Mouse (Mus musculus) embryonic facial prominence, embryonic 13.5 days (tissue): Measurements from ENCODE around the gene 4933414I15Rik. TPM values are rescaled to one million over a fixed set of nuclear protein-coding genes. Genes with fewer than 3 reads are reported as not detected.

Source experiments
- ATAC-seq: fragments of 200-750 bp; cut with Nextera tagmentation; 2 replicates; pipeline ENCODE4 v1.8.0; 2017; ENCODE audit warnings: low read depth; ENCODE audit not compliant: insufficient number of reproducible peaks, insufficient read depth, low FRiP score, low TSS enrichment
- H3K27ac ChIP-seq: fragments of 300-500 bp; sonication (generic); 2 replicates; pipeline ENCODE4 v1.5.1; 2015; ENCODE audit warnings: moderate library complexity, mild to moderate bottlenecking, inconsistent platforms
- H3K27me3 ChIP-seq: fragments of 300-500 bp; sonication (generic); 2 replicates; pipeline ENCODE4 v1.6.1; 2015; ENCODE audit warnings: mild to moderate bottlenecking, inconsistent platforms
- H3K36me3 ChIP-seq: fragments of 300-500 bp; sonication (generic); 2 replicates; pipeline ENCODE4 v1.6.1; 2015; ENCODE audit warnings: mild to moderate bottlenecking, inconsistent platforms
- H3K4me1 ChIP-seq: fragments of 300-500 bp; sonication (generic); 2 replicates; pipeline ENCODE4 v1.6.1; 2015; ENCODE audit warnings: inconsistent platforms
- H3K4me2 ChIP-seq: fragments of 300-500 bp; sonication (generic); 2 replicates; pipeline ENCODE4 v1.6.1; 2015; ENCODE audit warnings: moderate library complexity, mild to moderate bottlenecking, inconsistent platforms
- H3K4me3 ChIP-seq: fragments of 300-500 bp; sonication (generic); 2 replicates; pipeline ENCODE4 v1.5.1; 2015; ENCODE audit warnings: mild to moderate bottlenecking, inconsistent platforms
- H3K9ac ChIP-seq: fragments of 300-500 bp; sonication (generic); 2 replicates; pipeline ENCODE4 v1.6.1; 2015; ENCODE audit warnings: mild to moderate bottlenecking, inconsistent platforms
- H3K9me3 ChIP-seq: fragments of 300-500 bp; sonication (generic); 2 replicates; pipeline ENCODE4 v1.6.1; 2016; ENCODE audit warnings: inconsistent platforms
- WGBS: fragments of 180-500 bp; shearing (Covaris S2); methylation state at CpG from one replicate; pipeline ENCODE4 v1.1.7; 2015; ENCODE audit warnings: mixed read lengths; 5-methylcytosine and 5-hydroxymethylcytosine counted together
- polyA plus RNA-seq: library from polyadenylated mRNA; unstranded; fragments of >200 nt; fragmentation: Nextera tagmentation; extraction: Ambion mirVana; gene quantifications from 2 replicates; pipeline ENCODE4 v1.2.1, GENCODE M21; 2015

The 4933414I15Rik gene
- polyA plus RNA-seq, 1 experiment from 2014 or later = not detected

DNA sequence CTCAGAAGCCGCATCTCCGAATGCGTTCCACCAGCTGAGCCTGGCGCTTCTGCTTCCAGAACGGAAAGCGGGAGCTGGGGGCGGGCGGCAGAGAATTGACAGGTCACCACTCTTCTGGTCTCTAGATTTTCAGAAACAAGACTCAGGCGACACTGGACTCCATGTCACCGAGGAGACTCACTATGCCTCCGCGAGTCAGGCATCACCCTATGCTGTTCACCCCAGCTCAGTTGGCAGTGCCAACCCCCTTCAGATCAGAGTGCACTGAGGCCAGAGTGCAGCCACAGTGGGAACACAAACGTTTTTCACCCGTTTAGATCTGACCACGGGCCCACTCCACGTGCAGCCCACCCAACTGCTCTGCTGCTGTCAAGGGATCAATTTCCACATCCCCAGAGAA, 12.5 kb downstream of the 4933414I15Rik start:
- Histone ChIP-seq H3K27me3 (peaks cover 13% of the 10 kb centered on the region), H3K4me1 (peaks cover 10% of the 10 kb centered on the region), H3K36me3 (no peaks in the 10 kb centered on the region), H3K4me3 (peak overlapping the region; percentile 65), H3K9me3 (no peaks in the 10 kb centered on the region), H3K4me2 (peak overlapping the region; percentile 79), H3K27ac (no peak overlapping the region), H3K9ac (peak overlapping the region; percentile 81)
- WGBS = 1% methylated on average over 16 of the region's 16 CpGs
- peak; percentile 48; the same call in 1 of the 2 replicates for ATAC-seq

DNA sequence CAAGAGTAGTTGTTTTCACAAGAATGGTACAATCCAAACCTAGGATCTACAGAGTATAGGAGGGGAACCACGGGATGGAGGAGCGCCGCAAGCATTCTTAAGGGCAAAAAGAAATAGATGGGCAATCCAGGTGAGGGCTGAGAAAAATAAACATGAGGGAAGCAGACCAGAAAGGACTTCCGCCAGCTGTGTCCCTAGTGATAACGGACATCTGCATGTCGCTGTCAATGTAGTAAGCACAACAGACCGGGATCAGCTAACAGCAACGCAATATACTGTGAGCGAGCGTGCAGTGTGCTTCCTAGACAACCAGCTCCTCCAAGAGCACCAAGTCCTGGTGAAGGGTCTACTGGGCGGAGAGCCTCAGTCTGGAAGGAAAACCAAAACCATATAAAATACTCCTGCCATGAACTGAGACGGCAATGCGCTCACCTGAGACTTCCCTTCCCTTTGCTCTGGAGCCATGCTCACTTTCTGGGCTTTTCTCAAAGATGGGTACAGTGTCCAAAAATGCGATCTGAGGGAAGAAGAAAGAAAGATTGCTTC, 13.0 kb downstream of the 4933414I15Rik start:
- 32% methylated on average over 14 of the region's 14 CpGs for whole genome bisulfite sequencing
- peak overlapping the region; percentile 79 for H3K4me2 ChIP-seq
- peaks cover 10% of the 10 kb centered on the region for H3K4me1 ChIP-seq
- peak overlapping the region; percentile 65 for H3K4me3 ChIP-seq
- H3K27me3 ChIP-seq = peaks cover 13% of the 10 kb centered on the region
- no peak for ATAC-seq
- H3K36me3 ChIP-seq = no peaks in the 10 kb centered on the region
- H3K9ac ChIP-seq = peak overlapping the region; percentile 81
- H3K9me3 ChIP-seq = no peaks in the 10 kb centered on the region
- no peak overlapping the region for H3K27ac ChIP-seq

DNA sequence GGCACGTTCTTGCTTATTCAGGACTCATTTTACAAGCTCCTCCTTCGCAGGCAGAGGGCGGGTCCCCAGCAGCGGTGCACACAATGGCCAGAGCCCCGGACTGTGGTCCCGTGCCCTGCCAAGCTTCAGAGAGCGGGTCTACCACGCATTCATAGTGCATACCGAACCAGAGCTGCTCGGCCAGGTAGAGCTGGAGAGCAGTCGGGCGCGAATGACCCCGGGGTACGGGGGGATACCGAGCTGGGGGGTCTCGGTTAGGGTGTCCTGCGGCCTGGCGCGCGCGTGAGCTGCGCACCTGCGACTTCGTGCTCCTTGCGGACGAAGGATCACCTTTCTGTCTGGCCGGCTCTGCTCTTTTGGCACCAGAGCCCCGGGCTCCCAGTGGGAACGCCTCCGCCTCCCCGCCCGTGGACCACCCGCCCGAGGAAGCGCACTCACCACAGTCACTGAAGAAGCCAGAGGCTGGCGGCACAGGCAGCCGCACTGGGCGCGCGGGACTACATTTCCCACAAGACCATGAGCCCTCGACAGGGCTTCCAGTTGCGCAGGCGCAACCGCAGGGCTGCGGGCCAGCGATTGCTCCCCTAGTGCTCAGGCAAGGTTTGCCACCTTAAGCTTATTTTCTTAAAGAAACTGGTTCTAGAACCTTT, 27.8 kb downstream of the 4933414I15Rik start, which contains the start of gene Zfp2:
Gene Zfp2, minus strand, starts transcription at position 495 of the 650 bp plus-strand sequence.
- under 1% methylated on average over 47 of the region's 47 CpGs for WGBS
- peak within 1 kb of the TSS; percentile 75 for H3K4me3 ChIP-seq
- no peaks in the 10 kb centered on the region for H3K4me1 ChIP-seq
- H3K9me3 ChIP-seq = peaks cover 18% of the 10 kb centered on the region
- H3K36me3 ChIP-seq = peaks cover 31% of the 10 kb centered on the region
- peak within 1 kb of the TSS; percentile 88 for H3K9ac ChIP-seq
- H3K27me3 ChIP-seq = no peaks in the 10 kb centered on the region
- H3K27ac ChIP-seq = peak within 1 kb of the TSS; percentile 64; the same call in 1 of the 2 replicates
- peak; percentile 94 for ATAC-seq
- peak within 1 kb of the TSS; percentile 57 for H3K4me2 ChIP-seq

DNA sequence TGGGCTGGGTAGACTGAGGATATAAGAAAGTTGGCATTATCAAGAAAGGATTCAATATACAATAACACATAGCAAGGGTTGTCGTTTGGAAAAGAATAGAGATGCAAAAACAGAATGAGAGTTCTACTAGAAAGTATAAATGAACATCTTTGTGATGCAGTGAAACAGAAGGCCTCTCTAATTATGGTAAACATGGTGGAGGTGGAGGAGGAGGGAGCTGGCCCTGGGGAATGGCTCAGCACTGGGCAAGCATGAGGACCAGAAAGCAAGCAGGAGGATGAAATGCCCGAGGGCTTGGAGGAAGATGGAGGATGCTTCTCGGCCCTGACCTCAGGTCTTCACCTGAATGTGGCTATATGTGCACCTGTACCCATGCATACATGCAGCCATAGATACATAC, 29.1 kb downstream of the 4933414I15Rik start:
- ATAC-seq = no peak
- Histone ChIP-seq H3K4me2 (no peak overlapping the region), H3K9ac (no peak overlapping the region), H3K36me3 (peaks cover 44% of the 10 kb centered on the region), H3K27ac (no peak overlapping the region), H3K9me3 (peaks cover 18% of the 10 kb centered on the region), H3K4me3 (no peak overlapping the region), H3K27me3 (no peaks in the 10 kb centered on the region), H3K4me1 (no peaks in the 10 kb centered on the region)
- 94% methylated on average over 3 of the region's 3 CpGs for WGBS

DNA sequence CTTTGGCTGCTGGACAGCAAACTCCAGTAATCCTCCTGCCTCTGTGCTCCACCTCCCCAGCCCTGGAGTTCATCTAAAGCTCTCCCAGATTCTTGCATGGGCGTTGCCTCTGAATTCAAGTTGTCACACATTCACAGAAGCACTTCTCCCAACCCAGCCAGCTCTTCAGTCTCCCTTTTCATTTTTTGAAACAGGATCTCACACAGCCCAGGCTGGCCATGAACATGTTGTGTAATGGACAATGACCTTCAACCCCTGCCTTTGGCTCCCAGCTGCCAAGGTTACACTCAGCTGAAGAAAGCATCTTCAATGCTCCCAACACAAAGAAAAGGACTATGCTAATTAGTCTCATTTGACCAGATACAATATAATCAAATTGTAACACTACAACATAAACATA, 30.3 kb downstream of the 4933414I15Rik start:
- H3K27ac ChIP-seq = no peak overlapping the region
- H3K9ac ChIP-seq = no peak overlapping the region
- no peaks in the 10 kb centered on the region for H3K27me3 ChIP-seq
- peaks cover 18% of the 10 kb centered on the region for H3K9me3 ChIP-seq
- H3K4me3 ChIP-seq = no peak overlapping the region
- ATAC-seq = no peak
- H3K4me1 ChIP-seq = no peaks in the 10 kb centered on the region
- peaks cover 56% of the 10 kb centered on the region for H3K36me3 ChIP-seq
- 93% methylated on average over 1 of the region's 1 CpGs for WGBS
- H3K4me2 ChIP-seq = no peak overlapping the region

DNA sequence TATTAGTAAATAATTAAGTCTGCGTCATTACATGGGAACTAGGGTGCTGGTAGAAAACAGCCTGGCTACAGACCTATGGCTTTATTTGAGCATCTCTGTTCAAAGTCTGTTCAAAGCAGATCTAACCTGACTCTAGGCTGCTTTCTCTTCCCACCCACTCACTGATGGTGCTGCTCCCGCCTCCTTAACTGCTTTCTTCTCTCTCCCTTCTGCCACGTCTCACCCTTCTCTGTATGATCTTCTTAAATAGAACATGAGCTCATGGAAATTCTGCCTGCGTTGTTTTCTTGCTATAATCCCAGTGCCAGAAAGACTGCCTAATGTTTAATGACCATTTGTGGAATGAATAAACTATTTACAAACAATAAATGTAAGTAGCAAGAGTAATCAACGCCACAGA, 35.4 kb downstream of the 4933414I15Rik start:
- no peak for ATAC-seq
- no peaks in the 10 kb centered on the region for H3K27me3 ChIP-seq
- H3K36me3 ChIP-seq = peaks cover 97% of the 10 kb centered on the region
- peaks cover 38% of the 10 kb centered on the region for H3K9me3 ChIP-seq
- H3K4me2 ChIP-seq = no peak overlapping the region
- 89% methylated on average over 5 of the region's 5 CpGs for WGBS
- no peak overlapping the region for H3K27ac ChIP-seq
- H3K9ac ChIP-seq = no peak overlapping the region
- no peaks in the 10 kb centered on the region for H3K4me1 ChIP-seq
- H3K4me3 ChIP-seq = no peak overlapping the region

DNA sequence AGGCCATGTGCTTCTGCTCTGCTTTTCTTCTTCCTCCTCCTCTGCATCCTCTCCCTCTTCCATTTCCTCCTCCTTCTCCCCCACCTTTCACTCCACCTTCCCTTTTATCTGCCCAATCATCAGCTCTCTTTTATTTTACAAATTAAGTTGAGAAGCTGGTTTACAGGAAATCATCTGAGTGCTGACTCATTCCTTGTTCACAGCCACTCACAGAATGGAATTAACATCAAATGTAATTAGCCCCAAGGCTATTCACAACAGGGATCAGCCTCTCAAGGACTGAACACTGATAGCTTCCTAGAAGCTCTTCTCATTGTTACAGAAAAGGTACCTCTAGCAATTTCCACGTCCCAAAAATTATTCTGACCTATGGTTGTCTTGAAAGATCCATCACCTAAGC, 46.2 kb downstream of the 4933414I15Rik start:
- H3K4me3 ChIP-seq = no peak overlapping the region
- H3K27ac ChIP-seq = no peak overlapping the region
- no peak overlapping the region for H3K4me2 ChIP-seq
- H3K9me3 ChIP-seq = peaks cover 70% of the 10 kb centered on the region
- no peaks in the 10 kb centered on the region for H3K27me3 ChIP-seq
- H3K9ac ChIP-seq = no peak overlapping the region
- H3K4me1 ChIP-seq = no peaks in the 10 kb centered on the region
- H3K36me3 ChIP-seq = peaks cover 48% of the 10 kb centered on the region
- no peak for ATAC-seq
- WGBS = 85% methylated on average over 1 of the region's 1 CpGs

DNA sequence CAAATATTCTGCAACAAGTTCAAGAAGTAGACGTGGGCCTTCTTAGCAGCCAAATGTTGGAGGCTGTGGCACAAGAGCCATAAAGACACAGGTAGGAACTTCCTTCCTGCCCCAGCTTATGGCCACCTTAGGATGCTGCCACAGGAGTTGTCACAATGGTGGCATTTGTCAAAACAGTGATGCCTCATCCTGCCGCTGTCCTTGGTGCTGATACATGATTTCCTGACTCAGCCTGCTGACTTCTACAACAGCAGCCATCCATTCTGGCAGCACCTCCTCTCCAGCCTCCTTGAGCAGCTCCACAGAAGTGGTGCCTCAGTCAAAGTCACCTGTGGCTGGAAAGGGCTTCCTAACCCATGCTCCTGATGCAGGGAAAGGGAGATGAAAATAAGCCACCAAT, 51.1 kb downstream of the 4933414I15Rik start:
- ATAC-seq = no peak
- H3K4me2 ChIP-seq = no peak overlapping the region
- H3K9ac ChIP-seq = no peak overlapping the region
- H3K27ac ChIP-seq = no peak overlapping the region
- no peak overlapping the region for H3K4me3 ChIP-seq
- peaks cover 26% of the 10 kb centered on the region for H3K9me3 ChIP-seq
- no peaks in the 10 kb centered on the region for H3K4me1 ChIP-seq
- WGBS = 52% methylated on average over 2 of the region's 2 CpGs
- H3K27me3 ChIP-seq = no peaks in the 10 kb centered on the region
- peaks cover under 1% of the 10 kb centered on the region; the same call in 1 of the 2 replicates for H3K36me3 ChIP-seq

Other genes with a start within 250 kb of the 4933414I15Rik start
- 51.3 and 53.0 TPM in 2 replicates for gene Zfp354c, start 116.0 kb downstream of the 4933414I15Rik start, polyA plus RNA-seq
- gene Zfp879, start 102.2 kb downstream of the 4933414I15Rik start, polyA plus RNA-seq = 0.73 and 0.77 TPM in 2 replicates
- not detected in 2 replicates for gene Grm6, start 93.1 kb downstream of the 4933414I15Rik start, polyA plus RNA-seq
- 12.3 and 13.3 TPM in 2 replicates for gene Zfp454, start 56.1 kb downstream of the 4933414I15Rik start, polyA plus RNA-seq
- gene Zfp2, start 27.6 kb downstream of the 4933414I15Rik start, polyA plus RNA-seq = 13.3 and 15.3 TPM in 2 replicates
- gene Zfp354b, start 12.1 kb downstream of the 4933414I15Rik start, polyA plus RNA-seq = 1.4 and 2.1 TPM in 2 replicates
- gene Prop1, start 10.0 kb upstream of the 4933414I15Rik start, polyA plus RNA-seq = not detected in 2 replicates
- not detected in 2 replicates for gene Olfr1378, start 22.8 kb upstream of the 4933414I15Rik start, polyA plus RNA-seq
- gene Olfr1377, start 38.2 kb upstream of the 4933414I15Rik start, polyA plus RNA-seq = not detected in 2 replicates
- gene Olfr51, start 59.8 kb upstream of the 4933414I15Rik start, polyA plus RNA-seq = not detected in 2 replicates
- not detected in 2 replicates for gene Olfr54, start 70.5 kb upstream of the 4933414I15Rik start, polyA plus RNA-seq
- not detected in 2 replicates for gene Olfr1375, start 104.3 kb upstream of the 4933414I15Rik start, polyA plus RNA-seq
- 8.7 and 11.8 TPM in 2 replicates for gene Zfp354a, start 115.5 kb upstream of the 4933414I15Rik start, polyA plus RNA-seq